Mouse (Mus musculus) urinary bladder, postnatal 4 days (tissue): ENCODE measurements around the gene Ulk3.

Experiments
- DNase-seq, 2 experiments: peaks; one replicate each; pipeline ENCODE4 v3.0.0; 2021 to 2022; ENCODE audit warnings: low spot score in 2 of 2

Gene Ulk3

GRCm38 (mm10) chr9:57614786-57615185, 25.5 kb downstream of the Ulk3 start:
- no peak for DNase-seq

DNA sequence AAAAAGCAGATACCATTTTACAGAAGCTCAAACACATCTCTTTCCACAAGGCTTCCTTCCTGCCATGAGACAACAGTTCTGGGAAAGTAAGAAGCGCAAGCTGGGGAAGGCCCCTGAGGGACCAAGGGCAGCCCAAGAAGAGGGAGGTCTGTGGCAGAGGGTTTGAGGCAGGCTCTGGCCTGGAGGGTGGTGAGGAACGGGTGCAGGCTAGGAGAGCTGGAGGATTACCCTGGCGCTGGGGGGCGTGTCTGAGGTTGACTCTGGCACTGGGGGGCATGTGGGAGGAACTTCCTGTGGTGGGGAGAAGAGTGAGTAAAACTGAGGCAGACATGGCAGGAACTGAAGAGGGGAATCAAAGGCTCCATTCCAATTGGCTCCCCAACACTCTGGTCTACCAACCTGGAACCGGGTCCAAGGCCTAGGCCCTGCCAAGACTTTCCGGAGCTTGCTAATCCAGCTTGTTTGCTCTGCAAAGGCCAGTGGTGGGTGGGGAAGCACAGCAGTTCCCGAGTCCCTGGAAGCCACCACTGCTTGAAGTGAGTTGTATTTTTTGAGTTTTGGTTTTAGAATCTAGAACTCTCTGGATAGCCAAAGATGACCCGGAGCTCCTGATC, 28.4 kb downstream of the Ulk3 start:
- no peak for DNase-seq

- DNase-seq = no peak
Observed at GRCm38 (mm10) chr9:57618854-57619253, 29.6 kb downstream of the Ulk3 start.

GRCm38 (mm10) chr9:57620674-57621073, 31.4 kb downstream of the Ulk3 start, which contains the start of gene Lman1l:
TSS of gene Lman1l (minus strand) at chr9:57620774.
- no peak for DNase-seq

- no peak for DNase-seq
Observed at GRCm38 (mm10) chr9:57624295-57624694, 35.0 kb downstream of the Ulk3 start.

DNA sequence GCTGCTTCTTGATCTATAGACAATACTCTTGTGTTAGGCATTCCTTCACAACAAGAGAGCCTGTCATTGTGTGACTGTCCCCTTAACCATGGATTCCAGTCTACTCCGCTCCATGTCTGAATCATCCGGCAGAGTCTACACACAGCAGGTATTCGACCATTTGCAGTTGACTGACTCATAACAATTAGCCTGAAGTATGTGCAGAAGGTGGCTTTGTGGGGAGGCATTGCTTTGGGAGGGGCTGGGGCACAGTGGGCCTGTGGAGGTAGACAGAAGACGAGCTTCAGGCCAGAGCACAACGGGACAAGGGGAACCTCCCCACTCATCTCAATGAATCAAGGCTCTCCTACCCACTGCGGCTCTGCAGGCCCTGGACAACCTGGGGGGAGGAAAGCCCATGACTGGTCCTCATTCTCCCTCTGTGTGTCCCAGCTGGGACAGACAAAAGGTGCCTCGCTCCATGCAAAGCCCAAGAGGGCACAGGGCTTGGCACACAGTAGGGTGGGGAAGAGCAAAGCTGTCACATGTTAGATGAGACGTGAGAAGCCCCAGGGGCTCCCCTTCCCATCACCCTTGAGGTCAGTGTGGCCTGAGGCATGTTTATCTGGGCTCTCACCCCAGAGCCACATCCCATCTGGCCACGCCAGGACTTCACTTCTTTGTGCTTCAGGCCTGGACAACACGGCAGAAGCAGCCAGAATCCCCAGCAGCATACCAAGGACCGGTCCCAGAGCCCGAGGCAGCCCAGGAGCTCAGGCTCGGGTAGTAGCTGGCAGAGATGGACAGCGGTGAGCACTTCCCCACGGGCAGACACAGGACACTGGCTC, 36.6 kb downstream of the Ulk3 start:
- no peak for DNase-seq

DNA sequence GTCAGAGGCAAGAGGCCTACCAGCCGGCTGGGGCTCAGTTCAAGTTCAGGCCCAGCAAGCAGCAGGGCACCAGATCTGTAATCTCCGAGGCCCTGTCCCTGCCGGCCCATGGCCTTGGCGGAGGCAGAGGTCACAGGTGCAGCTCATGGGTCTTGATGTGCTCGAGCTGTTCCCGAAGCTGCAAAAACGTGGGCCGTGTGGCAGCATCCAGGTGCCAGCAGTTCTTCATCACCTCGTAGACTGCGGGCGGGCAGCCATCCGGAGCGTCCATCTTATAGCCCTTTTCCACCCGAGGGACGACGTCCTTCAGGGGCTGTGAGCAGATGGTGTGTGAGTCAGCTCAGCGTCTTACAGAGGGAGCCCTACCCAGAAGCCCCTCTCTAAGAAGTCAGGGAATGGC, 37.9 kb downstream of the Ulk3 start:
- no peak for DNase-seq

DNA sequence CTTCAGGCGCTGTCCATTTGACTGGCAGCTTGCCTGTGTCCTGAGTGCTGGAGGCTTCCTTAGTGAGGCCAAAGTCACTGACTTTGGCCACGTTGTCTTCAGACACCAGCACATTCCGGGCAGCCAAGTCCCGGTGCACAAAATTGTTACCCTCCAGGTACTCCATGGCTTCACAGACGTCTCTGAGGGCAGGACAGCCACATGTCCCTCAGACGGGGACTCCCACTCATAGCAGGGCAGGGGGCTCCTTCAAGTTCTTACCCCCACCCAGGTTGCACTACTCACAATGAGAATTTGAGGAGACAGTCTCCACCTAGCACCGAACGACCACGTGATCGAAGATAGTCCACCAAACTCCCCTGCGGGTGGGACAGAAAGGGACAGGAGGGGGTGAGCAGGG, 38.6 kb downstream of the Ulk3 start:
- no peak for DNase-seq

- no peak for DNase-seq
Observed at GRCm38 (mm10) chr9:57628717-57629116, 39.5 kb downstream of the Ulk3 start.

- peak; percentile 69 to 89 for DNase-seq
Observed at GRCm38 (mm10) chr9:57629118-57629874, 40.0 kb downstream of the Ulk3 start.

- no peak for DNase-seq
Observed at GRCm38 (mm10) chr9:57633481-57634024, 44.3 kb downstream of the Ulk3 start.

DNA sequence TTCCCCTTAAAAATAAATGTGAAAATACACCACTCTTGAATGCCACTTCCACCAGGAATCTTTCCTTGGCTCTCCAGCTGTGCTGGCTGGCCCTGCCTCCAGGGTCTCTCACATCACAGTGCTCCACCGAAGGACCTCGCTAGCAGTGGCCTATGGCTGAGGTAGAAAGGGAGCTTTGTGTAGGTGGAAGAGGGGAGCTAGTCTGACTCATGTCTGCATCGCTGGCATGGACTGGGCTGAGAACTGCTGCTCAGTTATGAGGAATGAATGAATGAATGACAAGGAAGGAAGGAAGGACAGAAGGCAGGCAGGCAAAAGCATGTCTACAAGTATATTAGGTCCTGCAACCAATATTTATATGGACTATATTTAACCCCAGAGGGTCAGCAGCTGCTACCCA, 48.0 kb downstream of the Ulk3 start:
- no peak for DNase-seq

DNA sequence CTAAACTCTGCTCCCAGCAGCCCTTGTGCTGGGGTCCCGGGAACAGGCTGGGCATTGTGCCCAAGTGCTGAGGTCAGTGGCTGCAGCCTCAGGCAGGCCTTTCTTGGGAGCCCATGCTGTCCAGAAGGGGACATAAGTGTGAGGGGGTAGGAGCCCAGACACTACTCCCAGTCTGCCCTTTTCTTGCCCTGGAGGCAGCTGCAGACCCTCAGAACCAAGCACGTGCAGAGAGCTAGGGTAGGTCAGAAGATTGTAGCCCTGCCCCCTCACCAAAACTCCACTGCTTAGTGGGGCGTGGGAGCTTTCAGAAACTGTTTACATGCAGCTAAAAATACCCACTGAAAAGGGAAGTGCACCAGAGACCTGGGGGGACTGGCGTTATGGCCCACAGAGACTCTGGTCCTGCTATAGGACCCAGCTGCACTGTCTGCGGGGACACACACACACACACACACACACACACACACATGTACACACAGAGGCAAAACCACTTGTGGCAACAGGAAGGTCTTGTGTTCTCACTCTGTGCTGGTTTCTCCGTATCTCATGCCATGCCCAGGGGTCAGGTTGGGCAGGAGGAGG, 48.6 kb downstream of the Ulk3 start:
- DNase-seq = peak in 1 of 2 experiments; percentile 64

GRCm38 (mm10) chr9:57638651-57639459, 49.6 kb downstream of the Ulk3 start:
- peak in 1 of 2 experiments; percentile 61 for DNase-seq

DNA sequence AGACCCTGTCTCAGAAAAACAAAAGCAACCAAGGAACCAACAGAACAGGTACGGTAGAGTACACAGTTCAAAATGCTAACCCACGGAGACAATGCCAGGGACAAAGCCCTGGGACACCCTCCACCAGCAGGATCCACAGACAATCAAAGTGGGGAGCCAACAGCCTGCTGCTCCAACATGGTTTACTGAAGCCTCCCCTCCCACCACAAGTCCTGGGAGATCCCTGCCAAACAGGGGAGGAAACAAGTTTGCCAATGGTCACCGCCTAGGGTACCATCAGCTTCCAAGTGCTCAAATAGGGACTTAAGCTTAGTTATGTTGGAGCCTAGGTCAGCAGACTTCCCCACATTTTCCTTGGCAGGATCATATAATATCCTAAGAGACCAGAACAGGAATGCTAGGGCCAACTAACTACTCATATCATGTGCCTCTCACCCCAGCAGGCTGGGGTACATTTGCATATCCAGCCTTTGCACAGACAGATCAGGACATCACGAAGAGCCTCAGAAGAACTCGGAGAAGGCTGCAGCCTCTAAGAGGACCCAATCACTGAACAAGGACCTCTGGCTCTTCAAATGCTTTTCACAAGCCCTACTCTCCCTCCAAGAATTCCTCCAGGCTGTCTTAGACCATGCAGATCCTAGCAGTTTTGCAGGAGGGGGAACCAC, 50.5 kb downstream of the Ulk3 start:
- DNase-seq = no peak

- peak in 1 of 2 experiments; percentile 60 for DNase-seq
Observed at GRCm38 (mm10) chr9:57640384-57640783, 51.1 kb downstream of the Ulk3 start.

DNA sequence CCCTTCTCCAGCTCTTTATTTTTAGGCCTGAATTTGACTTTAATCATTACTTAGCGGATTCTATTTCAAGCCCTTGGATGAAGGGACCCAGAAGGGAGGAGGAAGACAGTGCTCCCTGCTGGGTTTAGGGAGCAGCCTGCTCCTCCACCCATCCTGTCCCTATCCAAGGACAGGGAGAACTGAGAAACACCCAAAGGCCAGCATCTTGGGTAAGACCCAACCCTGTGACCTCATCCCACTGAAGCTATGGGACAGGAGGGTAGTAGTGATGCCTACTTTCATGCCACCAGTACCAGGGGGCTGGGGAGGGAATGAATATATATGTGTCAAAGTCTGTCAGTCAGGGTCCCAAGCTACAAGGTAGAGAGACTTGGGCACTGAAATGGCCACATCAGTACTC, 51.8 kb downstream of the Ulk3 start:
- no peak for DNase-seq

GRCm38 (mm10) chr9:57641775-57642550, 52.7 kb downstream of the Ulk3 start:
- DNase-seq = no peak

GRCm38 (mm10) chr9:57643169-57643855, 54.1 kb downstream of the Ulk3 start:
- no peak for DNase-seq
